In the genomic region with DNA sequence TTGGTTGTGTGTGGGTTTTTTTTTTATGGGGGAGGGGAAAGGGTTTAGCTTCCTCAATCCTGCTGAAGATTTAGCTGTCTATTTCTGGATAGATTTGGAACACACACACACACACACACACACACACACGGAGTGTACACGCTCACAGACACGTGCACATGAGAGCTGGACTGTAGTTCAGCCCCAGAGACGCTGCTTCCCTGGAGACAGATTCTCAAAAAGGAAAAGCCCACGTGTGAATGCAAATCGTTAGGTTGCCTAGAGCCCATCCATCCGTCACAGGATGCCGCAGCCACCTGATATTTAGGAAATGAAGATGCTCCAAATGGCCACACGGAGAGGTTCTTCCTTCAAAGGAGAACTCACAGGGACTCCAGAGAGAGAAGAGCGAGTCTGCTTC, we compare ENCODE assay signal across 16 mouse cellular contexts. TPM values are rescaled to one million over a fixed set of nuclear protein-coding genes. Genes with fewer than 3 reads are reported as not detected.
A peak's percentile ranks its signal among the peaks of the same experiment; 100 is the strongest.
DNase-seq lines count a peak whose midpoint lies in the region; ATAC-seq and TF ChIP-seq lines count a peak whose summit lies in the region.
"Had no signal": no experiment of that assay in that cellular context is flagged by ENCODE, and none has a peak within 500 bp of the region (broad histone marks: within the 10 kb centered on the region; RNA-seq: fewer than 3 reads in every experiment).

No protein-coding gene starts in this region.

- H3K27ac ChIP-seq in cortical plate, adult 2 months (ENCODE audit: insufficient read depth, low read length) = peak overlapping the region; percentile 76
- H3K27ac ChIP-seq: hindbrain, embryonic 13.5 days; midbrain, embryonic 12.5 days had no signal

- intact Hi-C loops in left cerebral cortex, postnatal 10 days (cut with DNase I) = no loop called here

- ATAC-seq in erythroid progenitor cell, adult 5-6 weeks (replicated peaks; ENCODE audit: low FRiP score, poor library complexity, severe bottlenecking) = no peak
- ATAC-seq: intestine, postnatal 0 days; Patski had no signal

- H3K4me1 ChIP-seq in cortical plate, adult 2 months (ENCODE audit: control insufficient read depth, insufficient read depth, low read length) = peaks cover 16% of the 10 kb centered on the region

- TF ChIP-seq CTCF in cortical plate, adult 2 months (IDR thresholded peaks at IDR 0.05; ENCODE audit: extremely low read depth, insufficient read depth, low read length) = no peak

- peak; percentile 68 to 82 for DNase-seq in frontal cortex, postnatal 14 days (ENCODE audit: low spot score in 2 of 2)
- DNase-seq in left cerebral cortex, postnatal 10 days (ENCODE audit: extremely low spot score in 1 of 2, low spot score in 2 of 2) = peak; percentile 74 to 86
- peak; percentile 75 for DNase-seq in right cerebral cortex, postnatal 25 days
- DNase-seq in lung, postnatal 14 days = no peak
- DNase-seq in cerebellum, adult 18-20 months = no peak
- DNase-seq: cerebellum, adult 8-10 months; heart, adult 18-20 months; kidney, postnatal 4 days; liver; thymus, adult 18-20 months had no signal

- 0 out of 2 replicates have a peak, but pooled peaks have one; percentile 24 for TF ChIP-seq POLR2A in cortical plate, adult 2 months (IDR thresholded peaks at IDR 0.05; ENCODE audit: extremely low read depth, insufficient read depth, low read length)

- no peak overlapping the region for H3K4me3 ChIP-seq in cortical plate, adult 2 months (ENCODE audit: insufficient read depth, low read length)
- H3K4me3 ChIP-seq: hindbrain, embryonic 13.5 days; midbrain, embryonic 12.5 days had no signal

RNA-seq across cellular contexts. Expression of a gene that starts 14.3 kb away (rescaled TPM):
- polyA plus RNA-seq in cortical plate, adult 2 months (2012; rRNA removed) = 24.6 and 33.3 TPM in 2 replicates
- 1 to 10 TPM; 7.1 to 8.7 TPM for total RNA-seq in left cerebral cortex, postnatal 10 days (2021)
- total RNA-seq in erythroid progenitor cell, adult 5-6 weeks (2015; ENCODE audit: low replicate concordance) = not detected in 2 replicates
- 0.39 and 4.5 TPM in 2 replicates for total RNA-seq in erythroid progenitor cell, adult 5-6 weeks (2017; ENCODE audit: low replicate concordance)

RNA-seq across cellular contexts. Expression of a gene that starts 20.3 kb away (rescaled TPM):
- polyA plus RNA-seq in cortical plate, adult 2 months (2012; rRNA removed) = 45.1 and 48.1 TPM in 2 replicates
- total RNA-seq in left cerebral cortex, postnatal 10 days (2021) = 10 to 100 TPM; 54.9 to 57.0 TPM
- 28.1 and 31.4 TPM in 2 replicates for total RNA-seq in erythroid progenitor cell, adult 5-6 weeks (2015; ENCODE audit: low replicate concordance)
- total RNA-seq in erythroid progenitor cell, adult 5-6 weeks (2017; ENCODE audit: low replicate concordance) = 35.5 and 42.4 TPM in 2 replicates

Comparison
In these comparisons a context has a peak if more than half of its experiments do, and no peak if none do; other contexts are left out.
1. DNase-seq: peak in frontal cortex, postnatal 14 days (2 of 2), left cerebral cortex, postnatal 10 days (2 of 2) and right cerebral cortex, postnatal 25 days (single experiment); none in lung, postnatal 14 days (single experiment) and cerebellum, adult 18-20 months (0 of 2).